ENCODE assay signal across 8 mouse cellular contexts in genomic region chr6:119478560-119479342, GRCm38 (mm10). TPM values are rescaled to one million over a fixed set of nuclear protein-coding genes. Genes with fewer than 3 reads are reported as not detected.
DNase-seq lines count a peak whose midpoint lies in the region; ATAC-seq and TF ChIP-seq lines count a peak whose summit lies in the region.

No protein-coding gene starts in this region.

- peak overlapping the region; percentile 94 for H3K9ac ChIP-seq in heart, embryonic 15.5 days
- peak overlapping the region; percentile 78 for H3K9ac ChIP-seq in liver, embryonic 14.5 days (replicated peaks)
- H3K9ac ChIP-seq in stomach, embryonic 15.5 days = peak overlapping the region; percentile 69

- peak; percentile 63 for ATAC-seq in CD4-positive, CD25-positive, alpha-beta regulatory T cell, adult 4 months
- ATAC-seq in heart, embryonic 15.5 days (replicated peaks; ENCODE audit: insufficient number of reproducible peaks, insufficient read depth, low FRiP score, low read depth) = peak; percentile 88
- ATAC-seq in liver, embryonic 14.5 days (ENCODE audit: insufficient read depth) = peak; percentile 86
- ATAC-seq in stomach, embryonic 15.5 days (ENCODE audit: insufficient read depth, low FRiP score, low read depth) = peak; percentile 90

- H3K4me3 ChIP-seq in forebrain, embryonic 10.5 days = peak overlapping the region; percentile 72
- H3K4me3 ChIP-seq in heart, embryonic 15.5 days = peak overlapping the region; percentile 88
- H3K4me3 ChIP-seq in liver, embryonic 14.5 days (ENCODE audit: insufficient read depth in 1 of 2, low read depth in 2 of 2, low read length in 2 of 2) = peak overlapping the region; percentile 73 to 91
- peak overlapping the region; percentile 82 for H3K4me3 ChIP-seq in stomach, embryonic 15.5 days (replicated peaks)

- H3K9me3 ChIP-seq in forebrain, embryonic 10.5 days = no peaks in the 10 kb centered on the region
- H3K9me3 ChIP-seq in heart, embryonic 15.5 days (replicated peaks) = no peaks in the 10 kb centered on the region
- H3K9me3 ChIP-seq in liver, embryonic 14.5 days (ENCODE audit: control insufficient read depth, low read length) = no peaks in the 10 kb centered on the region
- no peaks in the 10 kb centered on the region for H3K9me3 ChIP-seq in stomach, embryonic 15.5 days

- H3K4me1 ChIP-seq in forebrain, embryonic 10.5 days = peaks cover 51% of the 10 kb centered on the region
- H3K4me1 ChIP-seq in heart, embryonic 15.5 days (replicated peaks) = peaks cover 50% of the 10 kb centered on the region
- peaks cover 0 to 13% of the 10 kb centered on the region in 2 experiments; a peak in 3 of 4 replicates for H3K4me1 ChIP-seq in liver, embryonic 14.5 days (replicated peaks; ENCODE audit: control insufficient read depth in 2 of 2, insufficient read depth in 2 of 2, low read length in 1 of 2)
- H3K4me1 ChIP-seq in stomach, embryonic 15.5 days = peaks cover 29% of the 10 kb centered on the region

- H3K27ac ChIP-seq in forebrain, embryonic 10.5 days = peak overlapping the region; percentile 100
- peak overlapping the region; percentile 99 for H3K27ac ChIP-seq in heart, embryonic 15.5 days
- H3K27ac ChIP-seq in liver, embryonic 14.5 days = peak overlapping the region; percentile 63
- H3K27ac ChIP-seq in stomach, embryonic 15.5 days = peak overlapping the region; percentile 98

- 2% methylated on average over 49 of the region's 49 CpGs for WGBS in forebrain, embryonic 10.5 days
- WGBS in heart, embryonic 15.5 days = 1% methylated on average over 49 of the region's 49 CpGs
- WGBS in liver, embryonic 14.5 days (ENCODE audit: insufficient replicate concordance) = 2% methylated on average over 48 of the region's 49 CpGs
- 1% methylated on average over 46 of the region's 49 CpGs for WGBS in stomach, embryonic 15.5 days

- peak overlapping the region; percentile 94 for H3K4me2 ChIP-seq in heart, embryonic 15.5 days
- H3K4me2 ChIP-seq in liver, embryonic 14.5 days (ENCODE audit: low read depth) = peak overlapping the region; percentile 99
- peak overlapping the region; percentile 77 for H3K4me2 ChIP-seq in stomach, embryonic 15.5 days

- peaks cover 26% of the 10 kb centered on the region for H3K36me3 ChIP-seq in forebrain, embryonic 10.5 days (replicated peaks)
- H3K36me3 ChIP-seq in heart, embryonic 15.5 days = no peaks in the 10 kb centered on the region
- H3K36me3 ChIP-seq in liver, embryonic 14.5 days (replicated peaks; ENCODE audit: control insufficient read depth, insufficient read depth, low read depth) = peaks cover 9% of the 10 kb centered on the region
- H3K36me3 ChIP-seq in stomach, embryonic 15.5 days = no peaks in the 10 kb centered on the region

- no peaks in the 10 kb centered on the region for H3K27me3 ChIP-seq in forebrain, embryonic 10.5 days (ENCODE audit: poor library complexity, severe bottlenecking)
- no peaks in the 10 kb centered on the region for H3K27me3 ChIP-seq in heart, embryonic 15.5 days
- no peaks in the 10 kb centered on the region for H3K27me3 ChIP-seq in liver, embryonic 14.5 days (ENCODE audit: control insufficient read depth, insufficient read depth, low read length)
- no peaks in the 10 kb centered on the region for H3K27me3 ChIP-seq in stomach, embryonic 15.5 days (replicated peaks)

- no peak for TF ChIP-seq CTCF in liver, embryonic 14.5 days (IDR thresholded peaks at IDR 0.05; ENCODE audit: low read depth)

- peak; percentile 65 for DNase-seq in c-Kit-negative CD71-positive TER-119-positive erythroid progenitor cells, embryonic 14.5 days (ENCODE audit: low read depth, low spot score)
- peak; percentile 89 for DNase-seq in forebrain, embryonic 10.5 days (ENCODE audit: extremely low spot score, low spot score)
- peak; percentile 93 for DNase-seq in kidney, postnatal 14 days
- DNase-seq in liver, embryonic 14.5 days (ENCODE audit: low read depth in 3 of 3, low spot score in 3 of 3) = peak; percentile 68 to 70 (median 68)
- DNase-seq in neural tube, embryonic 10.5 days (ENCODE audit: extremely low spot score, low spot score) = peak; percentile 91

- TF ChIP-seq EP300 in liver, embryonic 14.5 days (IDR thresholded peaks at IDR 0.05; ENCODE audit: low read depth) = no peak

RNA-seq across cellular contexts. Expression of gene Fbxl14, which starts 0.7 kb away (rescaled TPM):
- 10 to 100 TPM; 10.7 to 11.3 TPM for polyA plus RNA-seq in CD4-positive, CD25-positive, alpha-beta regulatory T cell, adult 4 months (2017; shearing (Covaris generic))
- 3.5 and 3.6 TPM in 2 replicates for polyA plus RNA-seq in forebrain, embryonic 10.5 days (2016; fragmentation: Nextera tagmentation; extraction: Ambion mirVana)
- polyA plus RNA-seq in heart, embryonic 15.5 days (2015; fragmentation: Nextera tagmentation; extraction: Ambion mirVana) = 2.7 and 3.1 TPM in 2 replicates
- 16.3 and 18.8 TPM in 2 replicates for polyA plus RNA-seq in liver, embryonic 14.5 days (2012; rRNA removed)
- polyA plus RNA-seq in liver, embryonic 14.5 days (2014; fragmentation: Nextera tagmentation; extraction: Ambion mirVana) = 3.7 and 3.9 TPM in 2 replicates
- 4.3 and 4.8 TPM in 2 replicates for polyA plus RNA-seq in stomach, embryonic 15.5 days (2015; fragmentation: Nextera tagmentation; extraction: Ambion mirVana)

Comparison
In these comparisons a context has a peak if more than half of its experiments do, and no peak if none do; other contexts are left out.
1. Peak in every context shown above with its lines: DNase-seq, ATAC-seq, H3K4me3 ChIP-seq and H3K27ac ChIP-seq.